Mouse (Mus musculus) bone marrow macrophage, adult 2 months (primary cell): ENCODE results near the gene Spem1.

Experiments used
- CTCF ChIP-seq: IDR thresholded peaks from 2 replicates; pipeline ENCODE4 v1.5.1; 2012; ENCODE audit warnings: low read depth, mild to moderate bottlenecking, low read length, moderate library complexity
- POLR2A ChIP-seq: IDR thresholded peaks from 2 replicates; pipeline ENCODE4 v1.6.1; 2012; ENCODE audit warnings: mild to moderate bottlenecking, low read depth, low read length, borderline replicate concordance

GRCm38 (mm10) chr11:69803786-69804651 lies 18.0 kb downstream of the Spem1 start:
- TF ChIP-seq CTCF: peak; percentile 13; the same call in 1 of the 2 replicates
- TF ChIP-seq POLR2A: no peak
